Mouse (Mus musculus) megakaryocyte-erythroid progenitor cell, adult 5-6 weeks (primary cell): ENCODE measurements around the gene Plac9a. TPM values are rescaled to one million over a fixed set of nuclear protein-coding genes. Genes with fewer than 3 reads are reported as not detected.
"Not testable (repeated sequence)": the region's sequence is repeated elsewhere in the genome, so short reads cannot be mapped to it uniquely, and the experiment has no call there.

ENCODE experiments used
- ATAC-seq: replicated peaks from 2 replicates; pipeline ENCODE4 v1.8.0; 2016; ENCODE audit warnings: mild to moderate bottlenecking, inconsistent platforms; ENCODE audit not compliant: severe bottlenecking, poor library complexity, low FRiP score, low TSS enrichment
- total RNA-seq, 2 experiments: library from RNA; stranded (forward) in 1 of 2; stranded (reverse) in 1 of 2; fragments of 200-1000, 215-1000 nt in 1 of 2; fragments of >200 nt in 1 of 2; fragmentation: Nextera tagmentation in 1 of 2; gene quantifications; 2 replicates each; pipeline ENCODE4 v1.2.3; 2014 to 2017

Plac9a gene
- total RNA-seq (2014; fragmentation: Nextera tagmentation) (not detected in 2 replicates), total RNA-seq (2017) (not detected in 2 replicates)

- not testable (repeated sequence) for ATAC-seq
These were observed at the start of gene Plac9a for GRCm38 (mm10) chr14:25903000-25903399. Gene Plac9a, minus strand, starts transcription at chr14:25903100.

GRCm38 (mm10) chr14:25938004-25938403 lies 35.1 kb upstream of the Plac9a start, which contains the start of gene Cphx1:
Gene Cphx1, plus strand, starts transcription at chr14:25938304.
- not testable (repeated sequence) for ATAC-seq

- ATAC-seq: not testable (repeated sequence)
These were observed 34.1 kb upstream of the Plac9a start for GRCm38 (mm10) chr14:25936867-25937630.

- peak; percentile 97 for ATAC-seq
These were observed 24.6 kb upstream of the Plac9a start, which contains the start of gene Tmem254a for GRCm38 (mm10) chr14:25927562-25927881. Gene Tmem254a, minus strand, starts transcription at chr14:25927672.

- peak; percentile 86 for ATAC-seq
These were observed 24.1 kb upstream of the Plac9a start for GRCm38 (mm10) chr14:25926814-25927561.

- not testable (repeated sequence) for ATAC-seq
These were observed 15.7 kb upstream of the Plac9a start for GRCm38 (mm10) chr14:25918427-25919170.

GRCm38 (mm10) chr14:25908976-25909375 lies 6.1 kb upstream of the Plac9a start:
- ATAC-seq: not testable (repeated sequence)

- peak; percentile 70; the same call in 1 of the 2 replicates for ATAC-seq
These were observed 4.4 kb upstream of the Plac9a start for GRCm38 (mm10) chr14:25907272-25907671.

GRCm38 (mm10) chr14:25905243-25905642 lies 2.3 kb upstream of the Plac9a start:
- ATAC-seq: not testable (repeated sequence)

- ATAC-seq: not testable (repeated sequence)
These were observed 7.2 kb downstream of the Plac9a start for GRCm38 (mm10) chr14:25895686-25896085.

GRCm38 (mm10) chr14:25894566-25894965 lies 8.3 kb downstream of the Plac9a start:
- not testable (repeated sequence) for ATAC-seq

GRCm38 (mm10) chr14:25885886-25886285 lies 17.0 kb downstream of the Plac9a start:
- peak; percentile 66 for ATAC-seq

GRCm38 (mm10) chr14:25881769-25882168 lies 21.1 kb downstream of the Plac9a start:
- ATAC-seq: not testable (repeated sequence)

GRCm38 (mm10) chr14:25876640-25877039 lies 26.3 kb downstream of the Plac9a start:
- not testable (repeated sequence) for ATAC-seq

- ATAC-seq: no peak
These were observed 30.2 kb downstream of the Plac9a start for GRCm38 (mm10) chr14:25872461-25873415.

GRCm38 (mm10) chr14:25869135-25869878 lies 33.6 kb downstream of the Plac9a start:
- peak; percentile 57 for ATAC-seq

- no peak for ATAC-seq
These were observed 34.2 kb downstream of the Plac9a start for GRCm38 (mm10) chr14:25868706-25869105.

- ATAC-seq: no peak
These were observed 35.1 kb downstream of the Plac9a start for GRCm38 (mm10) chr14:25867834-25868233.
